Mouse (Mus musculus) retina, postnatal 7 days (tissue): ENCODE results near the gene Capn5.

ENCODE experiments used
- DNase-seq: peaks from one replicate; pipeline ENCODE4 v3.0.0-alpha.2; 2012; ENCODE audit warnings: low read depth, low spot score

The Capn5 gene

GRCm38 (mm10) chr7:98111233-98111632 lies 66.8 kb downstream of the Capn5 start:
- peak; percentile 32 for DNase-seq

DNA sequence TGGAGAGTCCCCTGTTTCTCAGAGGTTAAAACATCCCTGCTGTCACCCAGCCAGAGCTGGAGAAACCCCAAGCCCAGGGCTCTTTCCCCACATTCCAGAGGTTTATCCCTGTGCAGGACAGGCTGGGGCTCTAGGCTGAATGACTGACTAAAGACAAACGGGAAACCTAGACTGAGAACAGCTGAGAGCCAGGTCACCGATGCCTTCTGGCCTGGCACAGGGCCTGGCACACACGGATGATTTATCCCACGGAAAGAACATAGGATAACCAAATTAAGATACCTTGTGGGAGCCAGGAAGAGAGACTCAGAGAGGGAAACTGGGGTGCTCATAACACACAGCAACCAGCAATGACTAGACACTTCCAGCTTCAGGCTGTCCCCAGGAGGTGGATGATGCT lies 68.3 kb downstream of the Capn5 start:
- no peak for DNase-seq

DNA sequence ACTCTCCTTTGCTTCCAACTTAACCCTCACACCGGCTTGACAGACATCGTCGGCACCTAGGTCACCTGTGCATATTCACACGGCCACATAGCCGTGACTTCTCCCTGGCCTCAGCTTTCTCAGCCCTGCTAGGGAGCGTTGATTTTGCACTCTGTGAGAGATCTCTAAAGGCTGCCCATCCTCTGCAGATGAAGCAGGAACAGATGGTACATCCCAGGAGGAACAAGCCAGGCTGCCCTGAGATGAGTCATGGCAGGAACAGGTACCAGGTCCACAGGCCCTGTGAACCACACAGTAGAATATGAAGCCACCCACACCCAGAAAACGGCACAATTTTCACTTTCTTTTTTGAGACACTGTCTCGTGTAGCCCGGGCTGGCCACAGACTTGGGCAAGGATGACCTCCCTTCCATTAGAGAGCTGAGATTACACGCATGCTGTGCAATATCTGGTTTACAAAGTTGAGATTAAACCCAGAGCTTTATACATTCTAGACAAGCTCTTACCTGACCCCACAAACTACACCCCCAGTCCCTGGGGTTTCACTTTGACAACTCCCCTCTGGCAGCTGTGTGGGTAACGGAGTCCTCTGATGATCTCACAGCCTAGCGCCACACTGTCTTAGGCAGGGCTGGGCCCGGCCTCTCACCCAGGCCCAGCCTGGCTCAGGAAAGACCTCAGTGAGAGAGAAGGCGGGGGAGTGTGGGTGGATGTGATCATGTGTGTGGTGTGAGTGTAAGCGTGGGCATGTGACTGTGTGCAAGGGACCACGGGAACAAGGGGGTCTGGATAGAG lies 69.2 kb downstream of the Capn5 start:
- no peak for DNase-seq

- DNase-seq: no peak
Observed at GRCm38 (mm10) chr7:98106272-98106671, 71.8 kb downstream of the Capn5 start.

DNA sequence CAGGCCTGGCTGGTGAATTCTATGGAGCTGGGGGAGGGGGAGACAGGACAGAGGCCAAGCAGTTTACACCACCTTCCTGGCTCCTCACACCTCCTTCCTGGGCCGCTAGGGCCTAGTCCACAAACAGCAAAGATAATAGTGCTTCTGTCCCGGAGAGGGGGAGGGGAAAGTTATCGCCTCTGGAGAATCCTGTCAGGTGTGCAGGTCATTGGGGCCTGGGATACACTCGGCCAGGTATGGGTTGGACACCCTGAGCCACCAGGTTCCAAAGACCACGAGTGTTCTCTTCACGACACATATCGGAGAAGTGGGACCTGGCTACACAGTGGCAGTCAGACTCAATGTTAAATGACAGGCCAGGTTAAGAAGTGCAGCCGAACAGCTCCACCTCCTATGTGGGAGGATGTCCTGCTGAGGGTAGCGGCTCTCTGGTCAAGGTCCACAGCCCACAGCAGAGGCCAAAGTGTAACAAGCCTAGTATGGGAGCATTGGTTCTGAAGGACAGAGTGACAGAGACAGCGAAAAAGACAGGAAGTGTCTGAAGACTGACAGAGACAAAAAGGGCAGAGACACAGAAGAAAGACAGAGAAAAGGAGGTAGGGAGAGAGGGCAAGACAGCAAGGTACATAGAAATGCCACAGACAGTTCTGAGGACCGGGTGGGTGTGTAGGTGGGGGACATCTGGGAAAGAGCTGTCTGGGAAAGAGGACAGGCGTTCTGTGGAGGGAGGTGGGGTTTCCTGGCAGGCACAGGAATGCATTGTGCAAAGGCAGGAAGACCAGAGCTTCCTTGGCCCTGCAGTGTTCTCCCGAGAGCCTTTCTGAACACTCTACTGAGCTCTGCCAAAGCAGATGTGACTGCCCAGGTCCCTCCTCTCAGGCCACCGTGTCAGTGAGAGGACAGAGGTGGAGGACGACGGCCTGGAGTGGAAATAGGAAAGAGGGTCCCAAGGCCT lies 73.3 kb downstream of the Capn5 start:
- no peak for DNase-seq

GRCm38 (mm10) chr7:98103942-98104292 lies 74.2 kb downstream of the Capn5 start:
- DNase-seq: no peak

DNA sequence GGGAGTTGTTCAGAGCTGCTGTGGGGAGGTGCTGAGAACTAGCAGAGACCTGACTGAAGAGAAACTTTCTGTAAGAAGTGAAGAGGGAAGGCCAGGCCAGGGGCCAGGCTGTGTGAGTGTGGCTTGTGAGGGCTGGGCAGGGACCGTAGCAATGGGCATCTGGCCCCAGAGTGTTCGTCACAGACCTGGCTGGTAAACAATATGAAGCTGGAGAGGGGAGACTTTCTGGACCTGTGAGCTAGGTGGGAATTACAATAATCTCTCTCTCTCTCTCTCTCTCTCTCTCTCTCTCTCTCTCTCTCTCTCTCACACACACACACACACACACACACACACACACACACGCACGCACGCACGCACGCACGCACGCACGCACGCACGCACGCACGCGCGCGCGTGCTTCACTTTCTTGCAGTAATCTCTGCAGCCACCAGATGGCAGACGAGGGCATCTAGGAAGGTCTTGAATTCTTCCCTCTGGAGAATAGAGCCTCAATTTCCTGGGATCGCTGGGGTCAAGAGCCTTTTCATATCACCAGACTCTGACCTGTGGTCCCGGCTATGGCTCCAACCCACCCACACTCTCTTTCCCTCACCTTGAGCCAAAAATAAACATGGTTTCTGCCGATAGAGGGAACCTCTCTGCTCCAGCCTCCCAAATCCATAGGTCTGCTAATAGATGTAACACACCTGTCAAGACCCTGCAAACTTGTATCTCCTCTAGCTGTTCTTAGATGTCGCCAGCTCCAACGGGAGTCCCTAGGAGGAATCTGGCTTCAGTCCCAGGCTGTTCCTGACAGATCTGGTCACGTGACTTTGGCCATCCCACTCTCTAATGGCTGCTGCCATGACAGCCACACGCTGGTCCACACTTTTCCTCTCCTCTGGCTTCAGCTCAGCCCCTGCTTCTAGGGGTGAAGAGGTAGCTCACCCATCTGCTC lies 74.8 kb downstream of the Capn5 start:
- peak; percentile 89 for DNase-seq

DNA sequence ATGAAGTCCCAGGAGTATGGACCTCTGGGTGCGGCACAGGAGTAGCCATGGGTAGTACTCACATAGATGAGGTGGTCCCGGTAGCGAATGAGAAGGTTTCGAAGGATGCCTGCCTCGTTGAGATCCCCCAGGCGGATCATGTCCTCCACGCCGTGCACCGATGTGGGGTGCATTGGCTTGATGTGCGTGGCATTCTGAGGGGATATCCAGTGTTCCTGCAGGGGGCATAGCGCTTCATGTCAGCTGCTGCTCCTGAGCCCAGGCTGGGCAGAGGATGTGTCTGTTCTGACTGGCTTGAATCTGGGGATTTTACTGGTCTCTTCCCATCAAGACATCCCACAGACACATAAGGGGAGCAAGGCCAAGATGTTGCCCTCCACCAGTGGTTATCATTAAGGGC lies 75.6 kb downstream of the Capn5 start:
- no peak for DNase-seq

GRCm38 (mm10) chr7:98097557-98097956 lies 80.5 kb downstream of the Capn5 start:
- no peak for DNase-seq

DNA sequence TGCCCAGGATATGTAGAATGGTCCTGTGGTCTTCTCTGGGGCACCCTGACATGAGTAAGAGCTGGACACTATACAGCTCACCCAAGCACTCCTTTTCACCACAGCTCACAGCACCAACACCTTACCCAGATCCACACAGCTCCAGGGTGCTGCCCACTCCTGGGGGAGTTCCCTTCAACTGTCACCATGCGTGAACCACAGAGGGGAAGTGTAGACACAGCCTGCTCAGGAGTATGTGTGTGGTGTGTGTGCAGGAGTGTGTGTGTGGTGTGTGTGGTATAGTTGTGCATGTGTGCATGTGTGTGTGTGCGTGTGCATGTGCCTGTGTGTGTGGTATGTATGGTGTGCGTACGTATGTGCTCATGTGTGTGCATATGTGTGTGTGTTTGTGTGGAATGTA lies 82.2 kb downstream of the Capn5 start:
- no peak for DNase-seq

- DNase-seq: no peak
Observed at GRCm38 (mm10) chr7:98086346-98086745, 91.7 kb downstream of the Capn5 start.

DNA sequence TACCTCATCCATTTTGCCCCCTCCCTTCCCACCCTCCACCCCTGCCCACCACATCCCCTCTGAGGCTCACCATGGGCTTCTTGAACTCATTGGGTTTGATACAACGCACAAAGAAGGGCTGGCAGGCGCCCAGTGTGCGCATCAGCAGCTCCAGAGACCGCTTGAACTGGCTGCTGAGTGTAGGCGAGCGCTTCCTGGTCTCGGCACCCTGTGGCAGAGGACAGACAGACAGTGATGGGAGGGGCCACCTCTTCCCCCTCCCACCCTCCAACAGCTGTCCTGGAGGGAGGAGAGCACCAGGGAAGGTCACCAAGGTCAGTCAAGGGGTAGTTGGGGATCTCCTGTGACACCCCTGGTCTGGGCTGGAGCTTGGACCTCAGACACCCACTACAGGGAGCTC lies 92.8 kb downstream of the Capn5 start:
- no peak for DNase-seq

DNA sequence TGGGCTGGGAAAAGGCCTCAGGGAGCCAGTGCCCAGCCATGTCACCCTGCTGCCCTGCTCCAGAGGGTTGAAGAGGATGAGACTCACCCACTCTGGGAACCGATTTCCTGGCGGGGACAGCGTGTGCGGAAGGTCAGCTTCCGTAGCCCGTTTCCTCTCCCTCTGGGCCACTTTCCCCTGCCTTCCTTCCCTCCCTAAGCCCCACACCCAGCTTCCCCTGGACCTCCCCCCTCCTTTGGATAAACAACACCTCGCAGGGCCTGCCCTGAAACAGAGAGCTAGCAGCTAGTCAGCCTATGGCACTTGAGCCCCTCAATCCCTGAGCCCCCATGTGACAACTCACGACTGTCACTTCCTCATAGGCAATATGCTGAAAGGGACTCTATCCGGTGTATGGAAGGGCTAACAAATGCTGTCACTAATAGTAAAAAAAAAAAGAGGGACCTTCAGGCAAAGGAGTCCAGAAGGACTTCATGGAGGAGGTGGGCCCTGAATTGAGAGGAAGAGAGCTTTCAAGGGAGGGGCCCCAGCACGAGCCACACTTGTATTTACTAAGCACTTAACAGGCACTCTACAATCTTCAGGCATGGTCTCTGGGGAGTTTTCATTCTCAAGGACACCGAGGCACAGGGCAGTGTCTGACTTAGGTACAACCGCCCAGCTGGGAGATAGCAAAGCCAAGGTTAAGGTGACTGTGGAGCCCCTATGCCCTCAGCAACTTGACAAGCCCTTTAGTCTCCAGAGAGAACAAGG lies 93.4 kb downstream of the Capn5 start:
- DNase-seq: no peak

DNA sequence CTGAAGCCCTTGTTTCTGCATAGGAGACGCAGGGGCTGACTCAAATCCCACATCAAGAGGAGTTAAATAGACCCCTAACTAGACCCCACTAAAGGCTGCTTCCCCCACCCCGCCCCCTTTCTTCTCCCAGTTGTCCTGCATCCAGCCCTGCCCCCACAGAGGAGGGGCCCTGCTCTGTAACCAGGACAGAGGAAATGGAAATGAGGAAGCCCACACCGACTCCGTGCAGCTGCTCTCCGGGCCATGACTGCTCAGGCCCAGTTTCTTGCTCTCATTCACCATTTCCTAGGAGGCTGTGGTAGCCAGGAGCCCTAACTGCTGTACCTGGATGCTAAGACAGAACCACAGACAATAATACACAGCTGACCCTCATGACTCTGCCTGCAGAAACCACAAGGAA lies 95.7 kb downstream of the Capn5 start:
- no peak for DNase-seq

GRCm38 (mm10) chr7:98077453-98077852 lies 100.6 kb downstream of the Capn5 start:
- no peak for DNase-seq

DNA sequence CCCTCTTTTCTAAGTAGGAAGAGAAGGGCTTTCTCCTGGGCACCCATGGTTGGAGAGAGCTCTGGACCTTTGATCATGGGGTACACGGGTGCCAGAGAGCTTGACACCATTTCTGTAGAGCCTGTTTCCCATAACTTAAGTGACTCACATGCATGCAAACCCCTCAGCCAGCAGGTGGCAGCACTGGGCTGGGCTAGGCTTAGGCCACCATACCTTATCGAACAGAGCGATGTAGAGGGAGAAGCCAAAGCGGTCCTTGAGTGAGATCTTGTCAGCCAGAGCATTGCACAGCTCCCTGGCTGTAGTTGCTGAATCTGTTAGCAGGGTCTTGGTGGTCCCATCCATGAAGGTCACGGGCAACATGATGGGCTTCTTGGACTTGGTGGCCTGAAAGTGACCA lies 106.5 kb downstream of the Capn5 start:
- peak; percentile 76 for DNase-seq
